Mouse (Mus musculus) v-Abl transformed pro-B cells (cell line): ENCODE measurements at regions not wholly inside any gene's neighbourhood (a gene's known extent, or its start where the extent isn't known, plus 50 kb on each side); places are given as distances from the start of the nearest gene placed in this dataset.

Source experiments
- in situ Hi-C, 2 experiments: fragments of 400-800 bp; cut with MboI; formaldehyde crosslinking; loops; one replicate each; pipeline ENCODE4 v1.15.1; 2025; ENCODE audit not compliant: unreplicated experiment in 2 of 2

DNA sequence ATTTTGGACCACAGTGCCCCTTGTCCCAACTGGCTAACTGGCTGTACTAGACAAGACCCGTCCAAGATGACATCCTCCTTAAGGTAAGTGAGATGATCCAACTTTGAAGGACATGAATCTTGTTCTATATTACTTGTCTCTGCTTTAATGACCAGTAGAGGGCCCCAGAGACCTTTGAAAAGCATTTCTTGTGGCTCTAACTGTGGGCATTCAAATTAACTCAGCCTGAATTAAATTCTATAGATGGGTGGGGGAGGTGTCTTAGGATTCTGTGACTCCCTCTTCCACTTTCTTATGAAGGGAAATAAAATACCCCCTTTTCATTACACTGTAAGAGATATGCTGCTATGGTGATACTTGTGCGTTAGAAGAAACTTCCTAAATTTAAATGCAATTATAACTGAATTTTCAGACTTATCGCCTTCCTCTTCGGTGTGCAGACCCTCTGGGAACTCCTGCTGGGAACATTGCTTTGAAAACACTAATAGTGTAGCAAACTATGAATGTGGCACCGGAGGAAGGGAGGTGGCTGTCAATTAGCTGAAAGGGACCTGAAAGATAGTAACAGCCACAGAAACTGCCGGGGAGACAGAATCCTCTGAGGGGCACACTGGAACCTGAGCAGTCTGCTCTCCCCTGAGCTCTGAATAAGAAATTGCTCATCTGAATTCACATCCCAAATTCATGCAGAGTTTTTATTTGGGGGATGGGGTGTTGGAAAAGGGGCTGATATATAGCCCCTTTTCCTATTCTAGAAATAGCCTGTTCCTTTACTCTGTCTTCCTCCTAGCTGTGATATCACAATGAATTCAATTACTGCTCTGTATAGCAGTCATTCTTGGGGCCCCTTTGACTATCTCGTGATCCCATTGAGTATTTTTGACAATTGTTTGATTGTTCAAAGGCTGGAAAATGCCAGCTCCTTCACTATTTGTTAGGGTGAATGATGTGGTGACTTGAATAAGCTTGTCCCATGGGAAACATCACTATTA is 179.9 kb upstream of the A1bg start:
- in situ Hi-C loops, result no loop called here

DNA sequence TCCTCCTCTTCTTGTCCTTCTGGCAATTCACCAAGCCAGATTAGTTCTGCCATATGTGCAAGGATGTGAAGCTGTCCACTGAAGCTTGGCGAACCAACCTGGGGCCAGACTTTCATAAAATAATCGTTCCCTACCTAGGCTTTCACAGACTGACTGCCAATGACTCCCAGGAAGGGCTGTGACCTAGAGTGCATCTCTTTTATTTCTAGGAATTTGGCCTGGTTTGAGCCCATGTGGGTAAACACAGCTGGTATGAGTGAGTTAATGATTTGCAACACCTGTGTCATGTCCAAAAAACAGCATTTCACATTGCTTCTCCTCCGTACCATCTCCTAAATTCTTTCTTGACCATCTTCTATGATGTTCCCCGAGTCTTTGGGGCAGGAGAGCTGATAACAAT is 178.0 kb upstream of the A1bg start:
- in situ Hi-C loops, result no loop called here

DNA sequence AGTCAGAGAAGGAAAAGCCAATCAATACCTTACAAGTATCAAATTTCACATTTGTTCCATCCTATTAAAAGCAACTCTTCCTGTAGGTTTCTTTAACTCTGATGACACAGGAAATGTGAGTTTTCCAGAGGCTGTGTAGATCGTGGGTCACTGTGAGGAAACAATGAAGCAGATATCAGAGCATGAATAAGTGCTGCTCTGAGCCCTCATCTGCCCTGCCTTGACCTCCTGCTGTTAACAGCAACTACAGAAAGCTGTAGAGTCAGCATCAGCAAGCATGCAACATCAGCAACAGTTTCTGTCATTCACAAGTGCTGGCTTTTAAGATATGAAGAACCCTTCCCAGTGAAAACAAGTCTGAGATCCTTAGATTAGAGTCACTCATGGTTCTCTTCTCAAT is 176.2 kb upstream of the A1bg start:
- in situ Hi-C loops, result loop anchor here (5.0 to 25.0 kb wide), 8 partner anchors 334 to 1712 kb away; no protein-coding TSS in a partner anchor

DNA sequence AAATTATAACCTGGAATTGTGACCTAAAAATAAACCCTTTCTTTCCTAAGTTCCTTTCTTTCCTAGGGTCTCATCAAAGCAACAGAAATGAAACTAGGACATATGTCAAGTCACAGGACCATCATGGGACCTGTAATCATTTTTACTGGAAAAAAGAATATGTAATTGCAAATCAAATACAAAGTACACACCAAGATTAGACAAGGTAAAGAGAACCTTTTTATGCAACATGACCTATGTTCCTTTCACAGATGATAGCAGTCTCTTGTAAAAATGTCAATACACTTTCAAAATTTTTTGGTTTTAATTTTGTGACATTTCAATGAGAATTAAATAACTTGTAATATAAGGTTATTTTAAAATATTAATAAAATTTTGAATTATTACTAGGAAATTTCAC is 175.7 kb upstream of the A1bg start:
- in situ Hi-C loops, result loop anchor here (5.0 to 25.0 kb wide), 8 partner anchors 334 to 1711 kb away; no protein-coding TSS in a partner anchor

DNA sequence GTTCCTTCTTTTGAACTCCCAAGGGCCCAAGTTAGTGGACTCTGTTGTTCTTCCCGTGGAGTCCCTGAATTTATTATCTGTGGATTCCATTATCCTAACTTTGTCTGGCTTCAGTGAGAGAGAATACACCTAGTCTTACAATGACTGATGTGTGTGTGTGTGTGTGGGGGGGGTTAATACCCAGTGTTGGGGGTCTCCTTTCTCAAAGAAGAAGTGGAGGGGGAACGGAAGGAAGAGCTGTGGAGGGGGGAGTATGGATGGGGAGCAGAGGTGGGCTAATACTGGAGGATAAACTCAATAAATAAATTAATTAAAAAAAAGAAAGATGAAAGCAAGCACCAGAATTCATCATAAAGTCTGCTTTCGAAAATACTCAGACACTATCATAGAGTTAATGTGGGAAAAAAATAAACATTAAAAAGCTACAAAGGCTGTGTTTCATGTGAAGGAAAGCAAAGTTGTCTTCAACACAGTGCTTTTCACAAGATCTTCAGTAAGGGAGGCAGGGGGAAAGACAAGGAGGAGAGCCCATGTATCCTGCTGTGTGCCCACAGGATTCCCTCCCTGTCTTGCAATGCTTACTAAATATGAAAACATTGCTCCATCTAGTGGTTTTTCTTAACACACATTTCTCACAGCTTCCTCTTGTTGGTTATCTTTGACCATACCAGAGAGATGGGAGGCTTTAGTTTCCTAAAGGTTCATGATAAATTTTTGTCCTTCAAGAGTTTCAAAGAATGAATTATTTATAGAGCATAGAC is 173.4 kb upstream of the A1bg start:
- in situ Hi-C loops, result loop anchor here (5.0 to 25.0 kb wide), 8 partner anchors 331 to 1709 kb away; no protein-coding TSS in a partner anchor

DNA sequence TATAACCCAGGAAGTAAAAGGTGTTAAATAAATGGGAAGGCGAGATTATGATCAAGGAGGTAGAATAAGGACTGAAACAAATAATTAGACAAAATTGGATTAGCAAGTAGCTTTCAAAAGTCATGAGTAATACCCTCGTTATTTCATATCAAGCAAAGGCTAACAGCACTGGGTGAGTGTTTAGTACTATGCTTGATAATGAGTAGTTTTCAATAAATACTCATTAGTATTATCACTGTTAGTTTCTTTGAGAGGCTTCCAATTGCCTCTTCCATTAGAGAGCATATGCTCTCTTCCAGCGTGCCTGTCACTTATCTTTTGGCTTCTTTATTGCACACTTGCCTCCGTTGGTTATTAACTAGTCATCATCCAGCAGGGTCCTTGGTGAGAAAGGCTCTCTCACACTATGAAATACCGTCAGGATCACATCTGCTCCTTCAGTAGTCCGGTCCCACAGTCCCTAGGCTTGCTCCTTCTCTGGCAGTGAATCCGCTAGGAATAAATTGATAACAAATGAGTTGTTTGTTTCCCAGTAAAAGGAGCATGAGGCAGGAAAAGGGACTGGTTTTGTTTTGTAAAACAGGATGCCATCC is 132.3 kb upstream of the A1bg start:
- in situ Hi-C loops, result no loop called here

DNA sequence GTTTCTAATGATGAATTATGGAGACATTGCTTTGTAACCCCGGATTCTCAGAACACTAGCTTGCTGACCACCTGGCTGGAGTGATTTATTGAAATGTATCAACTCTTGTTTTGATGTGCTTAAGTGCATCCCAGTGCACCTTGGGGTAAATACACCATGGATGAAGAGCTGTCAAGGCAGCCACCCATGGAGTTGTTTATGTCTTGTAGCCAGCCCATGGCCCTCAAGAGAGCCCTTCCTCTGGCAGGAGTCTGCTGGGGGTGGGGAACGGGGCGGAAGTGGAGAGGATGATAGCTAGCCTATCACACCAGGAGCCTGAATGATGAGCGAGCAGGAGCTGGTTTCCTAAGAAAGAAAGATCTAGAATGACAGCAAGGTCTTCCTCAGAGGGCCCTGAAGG is 128.6 kb upstream of the A1bg start:
- in situ Hi-C loops, result no loop called here

DNA sequence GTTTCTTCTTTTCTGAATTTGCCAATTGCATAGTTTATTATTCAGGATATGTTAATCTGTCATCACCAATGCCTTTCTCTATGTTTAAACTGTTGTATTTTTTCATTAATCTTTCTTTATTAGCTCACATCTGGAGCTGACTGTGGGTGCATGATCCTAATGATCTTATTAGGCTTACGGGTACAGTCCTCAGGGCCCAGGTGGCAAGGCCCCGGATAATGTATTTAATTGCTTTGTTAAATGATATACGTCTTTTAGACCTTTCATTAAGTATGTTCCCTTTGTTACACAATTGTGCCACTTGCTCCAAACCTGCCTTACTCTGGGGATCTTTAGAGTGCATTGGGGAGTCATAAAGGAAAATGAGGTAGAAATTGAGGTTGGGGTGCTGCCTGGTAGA is 86.7 kb upstream of the A1bg start:
- in situ Hi-C loops, result no loop called here

DNA sequence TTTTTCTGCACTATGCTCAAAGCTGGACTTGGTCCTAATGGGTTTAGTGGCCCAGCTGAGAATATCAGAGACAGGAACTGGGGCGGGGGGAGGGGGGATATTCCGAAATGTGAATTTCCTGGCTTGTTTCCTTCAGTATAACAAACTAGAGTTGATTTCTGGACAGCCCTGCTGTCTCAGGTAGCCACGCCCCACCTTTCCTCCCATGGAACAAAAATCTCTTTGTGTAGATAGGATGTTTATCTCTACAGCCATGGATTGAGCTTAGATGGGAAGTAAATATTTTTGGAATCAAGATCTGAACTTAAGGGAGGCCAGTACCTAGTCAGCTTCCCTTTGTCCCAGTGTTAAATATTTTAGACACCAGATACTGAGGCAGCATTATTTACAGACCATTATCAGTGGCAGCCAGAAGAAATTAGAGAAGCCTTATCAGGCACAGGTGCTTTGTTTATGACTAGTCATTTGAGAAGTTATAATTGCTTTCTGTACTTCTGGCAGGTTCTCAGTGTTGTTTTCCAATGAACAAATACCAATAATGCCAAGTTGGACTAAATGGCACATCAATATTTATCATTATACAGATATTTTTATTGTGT is 84.7 kb upstream of the A1bg start:
- in situ Hi-C loops, result no loop called here

DNA sequence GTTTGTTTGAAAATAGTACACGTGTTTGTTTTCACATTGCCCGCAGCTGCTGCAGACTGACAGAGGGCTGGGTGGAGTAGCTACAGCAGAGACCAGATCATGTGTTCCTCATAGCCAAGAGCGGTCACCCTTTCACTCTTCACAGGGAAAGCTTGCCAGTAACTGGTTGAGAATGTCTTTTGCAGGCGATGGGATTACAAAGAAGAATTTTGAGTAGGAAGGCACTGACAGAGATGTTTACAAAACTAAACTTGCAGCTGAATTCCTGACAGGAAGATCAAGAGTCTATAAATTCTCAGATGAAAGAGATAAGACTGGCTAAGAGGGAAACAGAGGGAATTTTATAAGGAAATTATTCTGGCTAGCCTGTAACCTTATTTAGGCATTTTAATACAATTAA is 83.8 kb upstream of the A1bg start:
- in situ Hi-C loops, result no loop called here

DNA sequence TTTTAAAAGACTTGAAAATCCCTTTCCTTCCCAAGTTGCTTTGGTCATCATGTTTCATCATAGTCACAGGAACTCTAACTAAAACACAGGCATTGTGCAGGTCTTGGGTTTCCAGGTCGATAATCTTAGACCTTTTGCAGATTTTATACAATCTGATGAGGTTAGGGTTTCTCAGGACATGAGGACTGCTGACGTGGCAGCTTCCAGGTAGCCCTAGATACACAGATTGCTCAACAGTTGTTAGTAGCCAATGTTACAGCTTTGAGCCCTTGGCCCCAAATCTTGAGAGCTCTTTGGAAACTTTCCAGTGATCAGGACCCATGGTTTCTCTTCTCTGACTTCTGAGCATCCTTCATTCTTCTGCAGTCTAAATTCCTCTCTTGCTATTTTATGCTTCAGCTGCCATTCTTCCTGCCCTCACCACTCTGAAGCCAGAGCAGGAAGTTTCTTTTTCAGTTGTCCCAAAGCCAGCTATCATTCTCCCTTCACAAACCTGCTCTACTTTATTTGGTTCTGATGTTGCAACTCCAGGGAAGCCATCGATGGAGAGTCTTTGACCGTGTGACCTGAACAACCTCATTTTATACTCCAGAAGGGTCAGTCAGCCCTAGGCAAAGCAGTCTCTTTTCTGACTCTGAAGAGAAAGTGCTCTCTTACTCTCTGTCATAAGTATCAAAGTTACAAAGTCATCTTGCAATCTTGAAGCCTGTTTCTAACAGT is 71.3 kb upstream of the A1bg start:
- in situ Hi-C loops, result no loop called here

DNA sequence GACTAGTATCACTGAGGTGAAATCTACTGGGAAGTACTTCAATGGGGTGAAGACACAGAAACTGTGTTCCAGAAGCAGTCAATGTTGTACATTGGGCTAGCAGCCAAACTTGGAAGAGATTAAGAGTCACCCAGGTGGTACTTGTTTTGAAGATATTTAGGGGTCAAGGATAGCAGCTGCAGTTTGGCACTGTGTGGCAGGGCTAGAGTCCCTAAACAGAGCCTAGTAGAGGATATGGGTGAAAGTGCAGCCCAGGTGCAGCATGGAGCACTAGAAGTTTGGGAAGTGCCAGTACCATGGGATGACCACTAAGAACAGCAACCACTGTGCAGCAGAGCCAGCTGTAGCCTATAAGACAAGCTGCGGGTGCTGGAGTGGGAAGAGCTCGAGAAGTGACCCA is 70.6 kb upstream of the A1bg start:
- in situ Hi-C loops, result no loop called here

DNA sequence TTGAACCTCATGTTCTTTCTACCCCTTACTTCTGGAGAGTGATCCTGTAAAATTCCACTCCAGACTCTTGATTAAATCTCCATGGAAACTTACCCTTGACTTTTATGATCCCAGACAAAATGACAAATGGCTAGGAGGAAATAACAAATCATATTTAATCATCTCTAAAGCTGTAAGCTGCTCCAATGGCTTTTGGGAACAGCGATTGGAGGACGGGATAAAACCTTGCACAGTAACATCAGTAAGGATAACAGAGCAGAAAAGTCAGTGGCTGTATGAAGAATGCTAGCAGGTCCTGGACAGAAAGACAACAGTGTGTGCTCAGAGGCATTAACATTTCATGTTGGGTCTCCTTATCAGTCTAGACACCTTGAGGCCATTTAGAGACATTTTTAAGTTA is 59.8 kb upstream of the A1bg start:
- in situ Hi-C loops, result no loop called here
